Mouse (Mus musculus): Measurements from ENCODE around the gene Rbpms2. TPM values are rescaled to one million over a fixed set of nuclear protein-coding genes. Genes with fewer than 3 reads are reported as not detected.

The Rbpms2 gene
- total RNA-seq, 2 experiments from 2014 or later = 51.1 to 67.3 TPM

DNA sequence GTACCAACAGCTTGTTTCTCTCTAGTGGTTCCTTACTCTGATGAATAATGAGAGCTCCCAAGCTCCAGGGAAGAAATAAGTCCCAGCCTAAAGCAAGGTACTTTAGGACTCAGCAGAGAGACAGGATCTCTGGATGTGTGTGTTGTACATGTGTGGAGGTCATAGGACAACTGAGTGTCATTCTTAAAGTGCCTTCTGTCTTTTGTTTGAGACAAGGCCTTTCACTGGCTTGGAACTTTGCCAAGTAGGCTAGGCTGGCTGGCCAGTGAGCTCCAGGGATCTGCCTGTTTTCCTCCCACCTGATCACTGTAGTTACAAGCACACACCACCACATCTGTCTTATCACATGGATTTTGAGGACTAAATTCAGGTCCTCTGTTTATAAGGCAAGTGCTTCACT lies 66.9 kb downstream of the Rbpms2 start:
- peak; percentile 52 to 54 for DNase-seq

DNA sequence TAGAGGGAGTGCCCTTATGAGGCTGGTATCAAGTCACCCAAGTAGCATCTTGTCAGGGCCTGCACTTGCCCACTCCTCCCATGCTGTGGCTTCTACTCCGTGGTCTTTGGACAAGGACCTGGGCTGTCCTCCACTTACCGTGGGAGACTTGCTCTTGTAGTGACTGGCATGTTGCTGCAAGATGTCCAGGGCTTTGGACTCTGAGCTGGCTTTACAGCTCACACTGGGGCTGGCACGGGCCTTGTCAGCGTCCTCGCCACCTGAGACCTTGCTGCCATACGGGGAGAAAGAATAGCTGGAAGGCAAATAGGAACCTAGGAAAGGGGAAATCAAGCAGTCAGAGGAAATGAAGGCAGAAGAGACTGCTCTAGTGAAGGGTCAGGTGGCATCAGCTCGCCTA lies 67.9 kb downstream of the Rbpms2 start:
- DNase-seq = no peak

DNA sequence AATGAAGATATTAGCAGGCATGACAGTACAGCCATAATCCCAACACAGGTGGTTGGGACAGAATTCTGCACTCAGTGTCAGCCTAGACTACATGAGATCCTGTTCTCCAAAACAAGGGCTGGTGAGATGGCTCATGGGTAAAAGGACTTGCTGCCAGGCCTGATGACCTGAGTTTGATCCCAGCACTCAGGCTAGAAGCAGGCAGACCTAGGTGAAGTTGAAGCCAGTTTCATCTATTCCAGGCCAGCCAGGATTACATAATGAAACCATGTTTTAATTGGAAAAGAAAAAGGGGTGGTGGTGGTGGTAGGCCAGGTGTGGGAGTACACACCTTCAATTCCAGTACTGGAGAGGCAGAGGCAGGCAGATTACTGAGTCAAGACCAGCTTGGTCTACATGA lies 68.5 kb downstream of the Rbpms2 start:
- DNase-seq = no peak

DNA sequence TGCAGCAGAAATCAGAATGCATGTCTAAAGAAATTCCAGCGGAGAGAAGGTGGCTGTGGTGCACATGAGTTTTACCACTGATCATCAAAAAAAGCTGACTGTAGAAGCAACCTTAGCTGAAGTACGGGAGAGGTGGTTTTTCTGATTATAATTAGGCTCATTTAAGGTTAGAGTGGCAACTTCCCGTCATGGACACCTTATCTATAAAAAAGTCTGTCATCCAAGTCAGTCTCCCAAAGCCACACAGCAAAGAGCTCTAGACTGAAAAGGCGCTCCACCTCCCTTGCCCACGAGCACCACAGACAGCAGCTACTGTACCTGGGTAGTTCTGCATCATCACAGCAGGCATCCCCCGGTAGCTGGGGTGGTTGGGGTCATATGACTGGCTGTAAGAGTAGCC lies 71.1 kb downstream of the Rbpms2 start:
- DNase-seq = no peak

DNA sequence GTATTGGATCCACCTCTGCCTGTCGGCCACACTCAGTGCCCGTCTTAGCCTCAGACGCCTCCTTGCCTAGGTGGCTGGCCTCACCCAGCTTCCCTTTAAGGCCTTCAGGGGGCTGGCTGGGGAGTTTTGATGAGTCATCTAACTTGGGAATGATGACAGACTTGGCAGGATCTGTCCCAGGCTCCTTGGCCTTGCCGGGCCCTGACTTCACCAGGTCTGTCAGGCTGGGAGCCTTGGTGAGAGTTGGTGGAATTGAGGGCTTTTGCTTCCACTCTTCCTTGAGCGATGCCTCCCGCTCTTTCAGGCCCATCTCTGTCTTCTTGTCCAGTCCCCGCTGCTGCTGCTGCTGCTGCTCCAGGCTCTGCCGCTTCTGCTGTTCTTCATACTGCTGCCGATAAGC lies 72.8 kb downstream of the Rbpms2 start:
- DNase-seq = peak in 1 of 2 experiments; percentile 30

DNA sequence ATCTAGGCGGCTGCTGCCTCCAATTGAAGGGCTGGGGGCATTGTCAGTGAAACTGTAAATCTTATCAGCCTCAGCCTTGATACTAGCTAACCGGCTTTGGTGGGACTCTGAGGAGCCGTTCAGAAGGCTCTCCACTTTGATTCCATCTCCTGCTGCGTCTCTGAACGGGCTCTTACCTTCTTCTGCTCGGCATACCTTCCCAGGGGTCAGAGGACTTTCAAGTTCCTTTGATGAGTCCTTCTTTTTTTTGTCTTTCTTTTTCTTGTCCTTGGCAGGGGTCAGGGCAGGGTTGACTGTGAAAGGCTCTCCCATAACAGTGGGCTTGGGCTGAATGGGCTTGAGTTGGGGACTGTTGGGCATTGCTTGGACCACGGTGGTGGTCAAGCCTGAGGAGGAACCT lies 73.8 kb downstream of the Rbpms2 start:
- no peak for DNase-seq

DNA sequence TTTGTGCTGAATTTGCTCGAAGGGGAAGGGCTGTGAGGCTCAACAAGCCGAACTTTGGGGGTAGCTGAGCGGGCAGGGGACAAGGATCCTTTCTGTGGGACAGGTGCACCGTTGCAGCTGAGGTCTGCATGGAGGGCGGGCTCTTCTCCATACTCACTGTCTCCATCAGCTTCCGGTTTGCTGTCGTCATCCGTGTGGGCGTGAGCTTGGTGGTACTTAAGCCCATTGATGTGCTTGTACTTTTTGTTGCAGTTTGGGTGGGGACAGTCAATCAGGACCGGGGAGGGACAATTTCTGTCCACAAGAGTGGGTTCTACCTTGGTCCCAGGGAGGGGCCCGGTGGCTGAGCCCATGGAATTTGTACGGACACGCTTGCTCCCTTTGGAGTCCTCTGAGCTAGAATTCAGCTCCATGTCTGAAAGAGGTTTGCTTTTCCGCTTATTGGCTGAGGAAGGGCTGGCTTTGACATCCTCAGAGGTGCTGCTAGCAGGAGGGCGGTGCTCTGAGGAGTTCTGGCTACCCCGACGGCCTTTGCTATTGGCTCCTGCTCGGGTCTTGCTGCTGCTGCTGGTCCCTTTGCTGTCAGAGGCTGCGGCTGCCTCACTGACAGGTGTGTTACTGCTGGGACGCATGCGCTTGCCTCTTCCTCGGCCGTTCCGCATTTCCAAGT lies 74.6 kb downstream of the Rbpms2 start:
- no peak for DNase-seq

Other genes with a start within 250 kb of the Rbpms2 start
- gene Kbtbd13, start 238.0 kb upstream of the Rbpms2 start, total RNA-seq (2021) = under 1 TPM; 0.10 to 0.26 TPM
- gene Rasl12, start 231.1 kb upstream of the Rbpms2 start, total RNA-seq (2021) = 10 to 100 TPM; 11.9 to 12.7 TPM
- gene Slc51b, start 206.7 kb upstream of the Rbpms2 start, total RNA-seq (2021) = not detected
- gene Mtfmt, start 193.9 kb upstream of the Rbpms2 start, total RNA-seq (2021) = 10 to 100 TPM; 13.4 to 14.2 TPM
- 10 to 100 TPM; 61.9 to 70.4 TPM for gene Spg21, start 168.7 kb upstream of the Rbpms2 start, total RNA-seq (2021)
- 1 to 10 TPM; 2.0 to 3.4 TPM for gene Ankdd1a, start 109.5 kb upstream of the Rbpms2 start, total RNA-seq (2021)
- gene Plekho2, start 49.6 kb upstream of the Rbpms2 start, total RNA-seq (2021) = 10 to 100 TPM; 56.6 to 71.5 TPM
- under 1 TPM; 0.46 to 0.92 TPM for gene Pif1, start 42.5 kb upstream of the Rbpms2 start, total RNA-seq (2021)
- 100 to 1,000 TPM; 128 to 130 TPM for gene Oaz2, start 38.4 kb downstream of the Rbpms2 start, total RNA-seq (2021)
- gene Zfp609, start 197.9 kb downstream of the Rbpms2 start, total RNA-seq (2021) = 10 to 100 TPM; 25.1 to 31.1 TPM

Measured in adrenal gland, postnatal 36 days (tissue).